Mouse (Mus musculus) small intestine, adult 2 months (tissue): Measurements from ENCODE around the gene Sipa1. TPM values are rescaled to one million over a fixed set of nuclear protein-coding genes. Genes with fewer than 3 reads are reported as not detected.

ENCODE experiments used
- H3K27ac ChIP-seq: fragments of 200-500 bp; 2 replicates; pipeline ENCODE4 v1.5.1; 2012; ENCODE audit warnings: low read depth, low read length, control low read depth, inconsistent platforms; ENCODE audit not compliant: insufficient read depth
- H3K27me3 ChIP-seq: fragments of 200-500 bp; 2 replicates; pipeline ENCODE4 v1.6.1; 2012; ENCODE audit warnings: mild to moderate bottlenecking, moderate library complexity, low read length, inconsistent platforms; ENCODE audit not compliant: control insufficient read depth, insufficient read depth
- H3K36me3 ChIP-seq: fragments of 200-500 bp; 2 replicates; pipeline ENCODE4 v1.6.1; 2012; ENCODE audit warnings: mild to moderate bottlenecking, low read length, control low read depth, inconsistent platforms; ENCODE audit not compliant: control insufficient read depth, insufficient read depth
- H3K4me1 ChIP-seq: fragments of 200-500 bp; 2 replicates; pipeline ENCODE4 v1.6.1; 2012; ENCODE audit warnings: low read length, inconsistent platforms, mixed read lengths; ENCODE audit not compliant: control insufficient read depth, insufficient read depth, insufficient read length
- H3K4me3 ChIP-seq: fragments of 200-500 bp; 2 replicates; pipeline ENCODE4 v1.5.1; 2012; ENCODE audit warnings: low read depth, mild to moderate bottlenecking, control low read depth, inconsistent platforms, low read length, moderate library complexity
- CTCF ChIP-seq: fragments of 200-500 bp; IDR thresholded peaks from 2 replicates; pipeline ENCODE4 v1.5.1; 2012; ENCODE audit warnings: low read depth, mild to moderate bottlenecking, control low read depth, inconsistent platforms, low read length, moderate library complexity, mixed read lengths; ENCODE audit not compliant: insufficient replicate concordance, insufficient read length; ENCODE audit errors: extremely low read depth
- POLR2A ChIP-seq: fragments of 200-500 bp; IDR thresholded peaks from 2 replicates; pipeline ENCODE4 v1.6.1; 2012; ENCODE audit warnings: low read depth, mild to moderate bottlenecking, control low read depth, inconsistent platforms, low read length, moderate library complexity
- WGBS: fragments of 180-500 bp; shearing (Covaris S2); methylation state at CpG from one replicate; pipeline ENCODE4 v1.1.7; 2018; 5-methylcytosine and 5-hydroxymethylcytosine counted together
- polyA plus RNA-seq: library from polyadenylated mRNA; depleted of rRNA; stranded (reverse); fragments of >200 nt; gene quantifications from 2 replicates; pipeline ENCODE4 v1.2.3, GENCODE M21; 2012; rRNA removed

Gene Sipa1
- 35.1 and 54.0 TPM in 2 replicates for polyA plus RNA-seq

DNA sequence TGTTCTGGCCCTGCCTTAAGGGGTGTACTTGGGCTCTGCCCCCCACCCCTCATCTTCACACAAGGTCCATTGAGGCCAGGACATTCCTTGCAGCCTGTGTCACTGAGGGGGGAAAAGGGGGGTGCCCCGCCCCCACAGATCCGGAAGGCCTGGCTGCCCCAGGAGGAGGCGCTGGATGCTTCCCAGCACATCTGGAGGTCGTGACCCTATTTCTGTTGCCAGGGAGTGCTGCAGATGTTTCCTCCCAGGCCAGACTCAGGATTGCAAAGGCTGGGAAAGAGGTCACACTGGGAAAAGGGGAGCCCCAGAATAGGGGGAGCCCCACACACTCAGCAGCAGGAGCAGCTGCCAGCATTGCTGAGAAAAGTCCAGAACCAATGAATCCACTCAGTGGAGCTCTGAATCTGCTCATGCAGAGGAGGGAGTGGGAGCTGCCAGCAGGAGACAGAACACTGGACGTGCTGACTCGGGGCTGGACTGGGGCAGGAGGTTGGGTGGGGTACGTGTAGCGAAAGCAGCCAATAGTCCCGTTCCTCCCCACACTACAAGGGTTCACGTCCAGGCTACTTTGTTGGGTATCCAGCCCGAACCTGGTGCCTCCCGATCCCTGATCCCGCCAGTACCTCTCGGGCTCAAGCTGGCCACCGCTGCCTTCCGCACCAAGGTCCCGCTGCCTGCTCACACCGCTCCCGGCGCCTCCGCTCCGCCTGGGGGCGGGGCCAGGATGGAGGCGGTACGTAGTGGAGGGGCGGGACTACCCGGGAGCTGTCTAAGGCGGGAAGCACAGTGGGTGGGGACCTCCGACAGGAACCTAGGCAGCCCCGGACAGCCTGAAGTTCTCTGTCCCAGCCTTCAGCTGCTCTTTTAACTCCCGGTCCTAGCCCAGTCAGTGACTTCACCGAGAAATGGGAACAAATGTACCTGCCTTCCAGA, at the start of gene Sipa1:
TSS of gene Sipa1 (minus strand) at position 727 of the 933 bp plus-strand sequence.
- Histone ChIP-seq H3K27ac (peak within 1 kb of the TSS; percentile 47), H3K27me3 (no peaks in the 10 kb centered on the region), H3K4me3 (peak within 1 kb of the TSS; percentile 70), H3K4me1 (peaks cover 7% of the 10 kb centered on the region), H3K36me3 (peaks cover 30% of the 10 kb centered on the region)
- 4% methylated on average over 32 of the region's 32 CpGs for WGBS
- TF ChIP-seq POLR2A (peak; percentile 61; the same call in 1 of the 2 replicates), CTCF (no peak)

DNA sequence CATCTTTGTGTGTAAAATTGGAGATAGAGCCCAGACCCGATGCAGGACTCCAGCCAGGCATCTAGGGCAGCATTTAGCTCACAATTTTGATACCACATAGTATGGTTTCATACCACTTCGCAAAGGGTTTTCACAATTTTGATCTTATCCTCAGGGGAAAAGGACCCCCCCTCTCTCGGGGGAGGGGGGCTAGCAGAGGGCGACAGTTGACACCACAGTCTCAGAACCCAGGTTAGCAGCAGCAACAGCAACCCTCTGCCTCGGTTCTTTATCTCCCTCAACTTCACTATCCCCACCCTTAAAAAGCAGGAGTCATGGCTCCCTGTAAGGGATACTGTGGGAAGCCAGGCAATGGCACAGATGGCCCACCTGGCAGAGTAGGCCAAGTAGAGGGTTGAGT, 49.7 kb upstream of the Sipa1 start:
- H3K36me3 ChIP-seq: peaks cover 40% of the 10 kb centered on the region
- H3K4me3 ChIP-seq: no peak overlapping the region
- H3K27me3 ChIP-seq: no peaks in the 10 kb centered on the region
- TF ChIP-seq CTCF (no peak), POLR2A (no peak)
- H3K27ac ChIP-seq: peak overlapping the region; percentile 10; the same call in 1 of the 2 replicates
- peaks cover 23% of the 10 kb centered on the region for H3K4me1 ChIP-seq
- WGBS: 68% methylated on average over 5 of the region's 5 CpGs

DNA sequence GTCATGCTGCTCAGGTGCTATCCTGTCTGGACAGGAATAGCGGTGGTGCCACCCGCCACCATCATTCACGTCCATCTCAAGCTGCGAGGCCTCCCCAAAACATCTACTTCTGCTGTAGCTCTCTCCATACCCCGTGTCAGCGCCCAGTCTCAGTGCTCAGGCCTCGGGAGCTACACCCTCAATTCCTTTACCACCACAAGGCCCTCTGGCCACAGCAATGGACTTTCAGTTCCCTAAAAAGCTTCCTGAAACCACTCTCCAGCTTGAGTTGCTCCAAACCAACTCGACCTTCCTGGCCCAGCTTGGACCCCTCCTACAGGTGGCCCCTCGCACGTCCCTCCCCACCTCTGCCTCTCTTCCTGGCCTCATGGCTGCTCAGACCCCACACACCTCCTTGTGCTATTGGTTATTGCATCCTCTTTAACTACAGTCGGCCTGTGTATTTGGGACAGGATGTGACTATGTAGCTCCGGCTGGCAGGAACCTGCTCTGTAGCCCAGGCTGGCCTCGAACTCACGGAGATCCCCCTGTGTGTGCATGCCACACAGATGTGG, 48.5 kb upstream of the Sipa1 start:
- Histone ChIP-seq H3K27me3 (no peaks in the 10 kb centered on the region), H3K4me1 (peaks cover 23% of the 10 kb centered on the region), H3K4me3 (no peak overlapping the region), H3K27ac (no peak overlapping the region; the same call in 1 of the 2 replicates), H3K36me3 (peaks cover 48% of the 10 kb centered on the region)
- no peak for TF ChIP-seq CTCF
- TF ChIP-seq POLR2A: no peak
- WGBS: 88% methylated on average over 14 of the region's 14 CpGs

DNA sequence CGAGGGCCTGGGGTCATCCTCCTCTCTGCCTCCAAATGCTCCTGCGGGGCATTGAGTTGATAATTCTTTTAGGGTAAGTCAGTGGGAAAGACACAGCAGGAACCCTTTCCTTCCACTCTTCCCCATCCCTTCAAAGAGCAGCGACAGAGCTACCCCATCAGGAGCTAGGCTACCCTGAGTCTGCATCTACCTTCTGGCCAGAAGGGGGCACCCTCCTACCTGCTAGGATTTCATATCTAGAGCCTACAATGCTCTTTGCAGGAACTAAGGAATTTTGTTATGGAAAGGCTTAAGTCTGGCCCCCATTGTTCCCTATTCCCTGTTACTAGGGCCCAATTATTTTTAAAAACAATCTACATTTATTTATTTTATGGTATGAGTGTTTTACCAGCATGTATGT, 47.7 kb upstream of the Sipa1 start:
- WGBS: 21% methylated on average over 3 of the region's 3 CpGs
- Histone ChIP-seq H3K4me3 (no peak overlapping the region), H3K27ac (no peak overlapping the region), H3K27me3 (no peaks in the 10 kb centered on the region), H3K4me1 (peaks cover 21% of the 10 kb centered on the region), H3K36me3 (peaks cover 51% of the 10 kb centered on the region)
- TF ChIP-seq CTCF (peak; percentile 72; the same call in 1 of the 2 replicates), POLR2A (no peak)

DNA sequence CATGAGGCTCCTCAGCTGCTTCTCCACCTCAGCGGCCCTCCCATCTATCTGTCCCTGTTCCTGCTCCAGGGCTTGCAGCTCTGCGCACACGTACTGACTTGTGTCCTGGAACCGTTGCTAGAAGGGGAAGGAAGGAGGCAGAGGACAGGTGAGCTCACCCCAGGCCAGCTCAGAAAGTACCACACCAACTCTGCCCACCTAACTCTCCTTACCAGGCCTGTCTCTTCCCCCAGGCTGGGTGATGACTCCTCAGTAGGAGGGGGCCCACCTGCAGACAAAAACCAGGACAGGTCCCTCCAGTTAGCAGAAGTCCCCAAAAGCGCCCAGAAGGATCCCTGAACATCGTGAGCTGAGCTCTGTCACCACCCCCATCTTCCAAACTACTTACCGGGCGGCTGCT, 47.1 kb upstream of the Sipa1 start:
- H3K27me3 ChIP-seq: no peaks in the 10 kb centered on the region
- TF ChIP-seq CTCF (no peak), POLR2A (no peak)
- 90% methylated on average over 8 of the region's 8 CpGs for WGBS
- H3K36me3 ChIP-seq: peaks cover 49% of the 10 kb centered on the region
- H3K4me1 ChIP-seq: peaks cover 15% of the 10 kb centered on the region
- no peak overlapping the region for H3K27ac ChIP-seq
- no peak overlapping the region for H3K4me3 ChIP-seq

DNA sequence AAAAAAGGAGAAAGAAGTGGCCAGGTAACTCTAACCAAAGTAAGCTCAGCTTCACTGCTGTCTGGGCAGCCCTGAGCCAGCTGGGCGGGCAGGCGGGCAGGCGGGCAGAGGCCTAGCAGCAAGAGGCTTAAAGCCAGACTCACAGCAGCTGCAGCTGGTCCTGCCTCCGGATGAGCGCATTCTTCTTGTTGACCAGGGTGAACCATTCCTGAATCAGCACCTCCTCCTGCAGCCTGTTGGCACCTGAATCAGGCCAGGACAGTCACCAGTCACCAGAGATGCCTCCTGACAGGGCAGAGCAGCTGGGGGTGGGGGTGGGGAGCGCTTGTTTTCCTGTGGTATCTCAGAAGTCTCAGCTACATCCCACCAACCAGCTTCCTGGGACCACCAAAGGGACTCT, 46.6 kb upstream of the Sipa1 start:
- Histone ChIP-seq H3K4me1 (peaks cover 15% of the 10 kb centered on the region), H3K27me3 (no peaks in the 10 kb centered on the region), H3K4me3 (no peak overlapping the region), H3K27ac (no peak overlapping the region), H3K36me3 (peaks cover 47% of the 10 kb centered on the region)
- WGBS: 95% methylated on average over 6 of the region's 6 CpGs
- no peak for TF ChIP-seq POLR2A
- no peak for TF ChIP-seq CTCF

DNA sequence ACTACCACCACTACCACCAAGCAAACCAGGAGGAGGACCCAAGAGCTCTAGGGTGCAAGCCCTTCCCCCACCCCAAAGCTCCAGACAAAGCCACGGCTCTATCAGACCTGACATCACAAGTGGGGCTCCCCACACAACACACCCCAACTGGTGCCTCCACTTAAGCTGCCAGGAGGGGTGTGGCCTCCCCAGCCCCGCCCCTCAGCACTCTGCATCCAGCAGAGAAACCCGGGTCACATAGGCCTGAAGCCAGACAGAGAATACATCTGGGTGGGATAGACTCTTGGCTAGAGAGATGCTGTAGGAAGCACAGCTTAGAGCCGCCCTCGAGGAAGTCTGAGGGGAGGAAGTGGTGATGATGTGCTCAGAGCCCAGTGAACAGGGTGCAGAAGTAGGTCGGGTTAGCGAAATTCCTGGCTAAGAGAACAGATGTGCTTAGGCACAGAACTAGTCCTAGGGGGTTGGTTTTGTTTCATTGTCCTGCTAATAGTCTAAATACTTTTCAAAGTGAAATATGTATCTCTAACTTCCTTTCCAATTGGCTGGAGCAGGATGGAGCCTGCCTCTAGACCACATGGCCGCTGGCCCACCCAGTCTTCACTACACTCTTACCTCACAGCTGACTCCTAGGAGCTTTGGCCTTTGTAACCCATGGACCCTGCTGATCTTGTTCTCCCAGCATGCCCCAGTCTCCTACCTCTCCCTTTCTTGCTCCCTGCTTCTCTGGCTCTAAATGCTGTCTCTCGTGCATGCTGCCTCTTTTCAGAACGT, 41.5 kb upstream of the Sipa1 start:
- H3K4me3 ChIP-seq: no peak overlapping the region
- peak overlapping the region; percentile 25 for H3K27ac ChIP-seq
- 42% methylated on average over 10 of the region's 10 CpGs for WGBS
- H3K36me3 ChIP-seq: peaks cover 58% of the 10 kb centered on the region
- H3K27me3 ChIP-seq: no peaks in the 10 kb centered on the region
- TF ChIP-seq CTCF (no peak), POLR2A (no peak)
- H3K4me1 ChIP-seq: peaks cover 11% of the 10 kb centered on the region
